Mouse (Mus musculus): ENCODE measurements around the gene Tcl1b5.

The Tcl1b5 gene

DNA sequence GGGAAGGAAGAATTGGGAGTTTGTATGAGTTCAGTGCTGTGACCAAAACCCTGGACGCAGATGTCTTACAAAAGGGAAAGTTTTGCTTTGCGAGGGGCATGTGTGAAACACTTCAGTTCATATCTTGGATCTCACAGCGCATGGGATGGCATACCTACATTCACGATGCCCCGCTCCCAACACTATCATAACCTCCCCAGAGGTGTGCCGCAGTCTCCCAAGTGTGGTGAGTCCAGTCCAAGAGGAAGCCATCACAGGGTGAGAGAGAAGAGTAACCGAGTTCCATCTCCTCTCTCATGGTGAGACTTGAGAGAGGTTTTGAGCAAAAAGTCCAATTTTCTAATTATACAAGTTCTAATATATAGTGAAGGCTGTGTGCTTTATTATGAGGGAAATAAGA is 33.1 kb downstream of the Tcl1b5 start:
- no peak for DNase-seq

DNA sequence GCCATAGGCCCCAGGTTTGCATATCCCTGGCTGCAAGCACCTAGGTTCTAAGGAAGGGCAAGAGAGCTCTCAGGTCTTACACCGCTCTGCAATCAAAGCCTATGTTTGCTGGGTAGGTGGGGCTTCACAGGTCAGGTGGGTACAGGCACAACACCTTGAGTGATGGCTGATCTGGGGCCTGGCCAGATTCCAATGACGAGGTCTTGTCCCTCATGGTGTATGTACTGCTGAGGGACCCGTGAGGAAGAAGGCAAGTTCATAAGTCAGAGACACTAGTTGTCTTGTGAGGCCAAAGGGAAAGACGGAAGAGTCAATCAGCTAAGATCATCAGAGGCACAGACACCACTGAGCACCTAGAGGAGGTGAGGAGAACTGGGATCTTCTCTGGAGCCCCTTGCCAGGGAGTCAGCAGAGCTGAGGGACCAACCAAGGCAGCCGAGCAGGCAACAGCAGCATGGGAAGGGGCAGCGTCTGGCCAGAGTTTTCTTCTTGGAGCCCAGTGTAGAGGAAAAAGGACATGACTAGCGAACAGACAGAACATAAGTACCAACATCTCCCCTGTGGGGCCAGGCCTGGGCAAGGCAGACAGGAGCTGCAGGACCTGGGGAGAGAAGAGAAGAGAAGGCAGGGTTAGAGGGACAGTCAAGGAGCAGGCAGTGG is 41.1 kb downstream of the Tcl1b5 start:
- no peak for DNase-seq

DNA sequence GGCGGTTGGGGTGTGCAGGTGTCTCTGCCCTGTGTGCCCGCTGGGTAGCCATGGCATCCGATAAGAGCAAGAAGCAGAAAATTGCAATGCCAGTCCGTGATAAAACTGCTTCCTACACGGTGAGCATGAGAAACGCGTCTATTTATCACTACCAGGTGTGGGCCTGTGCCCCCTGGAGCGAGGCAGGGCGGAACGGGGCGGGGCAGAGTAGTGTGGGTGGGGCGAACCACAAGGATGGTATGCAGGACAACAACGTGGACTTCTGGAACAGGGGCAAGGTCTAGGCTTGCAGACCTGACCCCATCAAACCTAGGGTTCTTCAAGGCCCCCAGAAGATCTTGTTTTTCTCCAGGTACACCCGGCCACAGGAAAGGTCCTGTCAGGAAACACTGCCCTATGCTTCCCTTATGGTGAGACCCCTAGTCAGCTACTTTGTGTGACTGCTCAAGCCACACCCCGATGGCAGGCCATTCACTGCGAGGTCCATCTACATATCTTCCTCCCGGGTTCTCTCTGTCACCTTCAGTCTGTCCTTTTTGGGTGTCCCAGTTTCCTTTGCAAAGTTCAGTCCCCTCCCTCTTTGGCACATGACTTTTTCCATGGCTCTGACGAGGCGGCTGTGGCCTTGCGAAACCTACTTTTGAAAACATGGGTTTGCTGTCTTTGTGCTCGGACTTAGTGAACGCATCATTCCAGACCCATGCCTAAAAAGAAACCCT is 46.6 kb downstream of the Tcl1b5 start, which contains the start of gene Tcl1:
Gene Tcl1, minus strand, starts transcription at position 193 of the 719 bp plus-strand sequence.
- no peak for DNase-seq

DNA sequence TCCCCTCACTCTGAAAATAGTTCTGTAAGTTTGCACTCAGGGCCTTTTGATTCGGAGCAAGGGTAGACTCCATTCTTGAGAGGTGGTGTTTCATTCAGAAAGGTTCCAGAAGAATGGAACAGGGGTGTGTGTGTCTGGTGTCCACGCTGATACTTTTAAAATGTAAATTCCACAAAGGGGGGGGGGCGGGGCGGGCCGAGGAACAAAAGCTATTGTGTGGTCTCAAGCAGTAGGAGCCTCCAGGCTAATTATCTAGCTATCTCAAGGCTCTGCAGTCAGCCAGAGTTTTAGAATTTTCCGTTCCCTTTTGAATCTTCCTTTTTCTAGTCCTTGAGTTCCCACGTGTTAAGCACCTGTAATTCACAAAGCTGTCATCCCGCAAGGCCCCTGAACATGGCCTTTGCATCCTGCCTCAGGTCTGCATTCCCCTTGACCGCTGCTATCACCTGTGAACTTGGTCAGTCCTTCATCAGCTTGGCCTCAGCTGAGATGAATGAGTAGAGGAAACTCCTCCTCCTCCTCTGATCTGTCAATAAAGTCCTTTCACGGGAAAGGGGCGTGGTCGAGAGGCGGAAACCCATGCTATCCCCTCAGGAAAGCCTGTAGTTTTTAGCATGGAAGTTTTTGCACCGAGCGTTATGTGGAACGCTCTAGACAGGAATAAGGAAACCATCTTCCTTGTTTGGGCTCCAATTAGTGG is 48.6 kb downstream of the Tcl1b5 start:
- DNase-seq = no peak

All from right cerebral cortex, adult 18-20 months (tissue).